Mouse (Mus musculus): Measurements from ENCODE around the gene Dctn1.

The Dctn1 gene

DNA sequence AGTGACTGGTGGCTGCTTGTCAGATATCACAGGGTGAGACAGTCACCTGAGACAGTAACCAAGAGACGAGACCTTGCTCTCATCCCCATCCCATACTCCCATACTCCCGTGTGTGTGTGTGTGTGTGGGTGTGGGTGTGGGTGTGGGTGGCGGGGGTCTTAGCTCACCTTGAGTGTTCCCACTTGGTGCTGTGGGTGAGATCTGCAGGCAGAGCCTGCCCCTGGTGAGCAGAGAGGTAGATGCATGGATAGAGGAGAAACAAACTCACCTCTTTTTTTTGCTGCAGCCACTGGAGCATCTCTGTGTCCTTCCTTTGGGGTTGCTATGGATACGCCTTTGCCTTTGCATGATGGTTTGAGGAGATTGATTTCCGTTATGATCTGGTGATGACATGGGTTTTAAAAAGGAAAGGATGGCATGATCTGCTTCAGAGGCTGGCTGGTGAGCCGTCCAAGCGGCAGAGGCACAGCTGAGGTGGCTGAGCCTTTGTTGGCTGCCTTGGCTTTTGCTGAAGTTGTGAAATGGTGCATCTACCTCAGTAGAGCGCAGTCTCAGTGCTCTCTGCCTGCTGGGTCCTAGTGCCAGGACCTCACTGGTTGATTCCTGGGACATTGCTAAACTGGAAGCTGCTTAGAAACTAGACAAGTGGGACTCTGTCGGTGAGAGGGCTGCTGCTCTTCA, 6.7 kb downstream of the Dctn1 start:
- no peak for DNase-seq

DNA sequence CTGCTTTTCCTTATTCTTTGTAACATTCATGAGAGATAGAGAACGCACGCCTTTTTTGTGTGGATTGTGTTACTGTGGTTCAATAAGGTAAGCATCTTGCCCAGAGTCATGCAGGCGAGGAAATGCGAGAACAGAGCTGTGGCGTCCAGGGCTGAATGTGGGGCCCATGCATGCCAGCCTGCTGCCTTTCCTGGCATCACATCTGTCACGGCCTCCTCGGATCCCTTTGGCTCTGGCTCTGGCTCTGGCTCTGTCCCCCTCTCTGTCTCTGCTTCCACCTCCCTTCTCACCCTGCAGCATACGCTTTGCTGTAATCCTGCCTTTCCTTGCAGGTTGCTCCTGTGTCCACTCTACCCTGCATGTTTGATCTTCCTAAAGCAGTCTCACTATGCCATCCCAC, 10.3 kb downstream of the Dctn1 start:
- DNase-seq = no peak

DNA sequence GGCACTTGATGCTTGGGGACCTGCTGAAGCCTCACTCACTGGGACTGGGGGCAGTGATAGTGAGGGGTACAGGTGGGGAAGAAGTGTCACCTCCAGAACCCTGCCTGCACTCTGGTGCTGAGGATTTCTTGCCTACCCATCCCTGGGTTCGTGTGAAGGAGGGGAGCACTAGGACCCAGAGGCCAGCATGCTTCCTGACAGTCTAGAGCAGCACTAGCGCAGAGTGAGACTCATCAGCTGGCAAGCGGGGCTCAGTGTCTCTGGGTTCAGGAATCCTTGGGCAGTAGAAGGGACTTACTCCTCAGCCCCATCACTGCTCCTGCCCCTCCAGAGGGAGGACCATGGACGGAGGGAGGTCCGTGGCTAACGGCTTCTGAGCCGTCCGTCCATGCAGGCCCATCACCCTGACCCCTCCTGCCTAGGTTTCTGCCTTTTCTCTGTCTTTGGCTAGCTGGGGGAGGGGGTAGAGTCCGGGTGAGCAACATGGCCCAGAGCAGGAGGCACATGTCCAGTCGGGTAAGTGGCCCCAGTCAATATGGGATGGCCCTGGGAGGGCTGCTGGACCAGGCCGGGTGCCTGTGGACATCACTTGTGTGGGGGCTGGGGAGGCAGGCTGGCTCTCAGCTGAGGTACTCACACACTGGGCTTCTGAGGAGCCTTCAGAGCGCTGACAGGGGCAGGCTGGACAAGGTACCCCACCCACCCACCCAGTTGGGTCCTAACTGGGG, 13.8 kb downstream of the Dctn1 start:
- DNase-seq = no peak

DNA sequence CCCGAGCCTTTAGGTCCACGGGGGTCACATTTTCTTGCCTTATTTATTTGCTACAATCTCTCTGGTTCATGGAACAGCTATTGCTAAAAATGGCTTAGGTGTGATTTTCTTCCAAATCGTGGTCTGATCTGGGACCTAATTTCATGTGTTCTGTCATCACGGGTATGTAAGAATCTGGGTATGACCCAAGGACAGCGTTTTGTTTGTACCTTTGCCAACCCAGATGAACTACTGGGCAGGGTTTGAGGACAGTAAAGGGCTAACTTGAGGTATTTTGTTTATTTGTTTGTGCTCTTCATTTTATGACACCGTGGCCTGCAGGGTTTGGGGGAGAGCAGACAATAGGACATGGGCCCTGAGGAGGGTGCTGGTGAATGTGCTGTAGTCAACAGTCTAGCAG, 14.9 kb downstream of the Dctn1 start:
- no peak for DNase-seq

- DNase-seq = no peak
These were observed 19.2 kb downstream of the Dctn1 start for GRCm38 (mm10) chr6:83184858-83185435.

GRCm38 (mm10) chr6:83185895-83186861, 20.5 kb downstream of the Dctn1 start:
- DNase-seq = peak; percentile 15 to 30

GRCm38 (mm10) chr6:83186946-83187345, 21.2 kb downstream of the Dctn1 start:
- DNase-seq = no peak

GRCm38 (mm10) chr6:83193571-83193970, 27.9 kb downstream of the Dctn1 start:
- no peak for DNase-seq

GRCm38 (mm10) chr6:83197345-83198004, 31.8 kb downstream of the Dctn1 start:
- DNase-seq = peak in 1 of 2 experiments; percentile 9

DNA sequence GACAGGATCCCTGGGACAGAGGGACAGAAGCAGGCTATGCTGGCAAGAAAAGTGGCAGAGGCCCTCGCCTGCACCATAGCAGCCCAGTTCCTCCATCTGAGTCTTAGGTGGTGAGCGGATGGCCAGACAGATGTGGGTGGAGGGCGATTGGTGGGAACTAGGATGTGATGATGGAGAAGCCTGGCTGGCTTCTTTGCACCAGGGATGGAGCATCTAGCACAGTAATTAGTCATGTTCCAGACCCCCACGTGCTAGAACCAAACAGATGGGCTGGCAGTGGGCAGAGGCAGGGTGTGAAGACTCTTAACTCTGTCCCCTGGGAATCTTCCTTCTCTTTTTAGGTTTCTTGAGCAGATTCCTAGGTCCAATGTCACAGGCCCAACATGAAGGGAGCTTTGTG, 37.6 kb downstream of the Dctn1 start:
- no peak for DNase-seq

GRCm38 (mm10) chr6:83205851-83206250, 40.1 kb downstream of the Dctn1 start:
- DNase-seq = no peak

- no peak for DNase-seq
These were observed 40.6 kb downstream of the Dctn1 start for GRCm38 (mm10) chr6:83206321-83206720.

GRCm38 (mm10) chr6:83207361-83208049, 41.8 kb downstream of the Dctn1 start:
- DNase-seq = no peak

- DNase-seq = no peak
These were observed 42.3 kb downstream of the Dctn1 start for GRCm38 (mm10) chr6:83208050-83208400.

- no peak for DNase-seq
These were observed 44.8 kb downstream of the Dctn1 start for GRCm38 (mm10) chr6:83210495-83210894.

DNA sequence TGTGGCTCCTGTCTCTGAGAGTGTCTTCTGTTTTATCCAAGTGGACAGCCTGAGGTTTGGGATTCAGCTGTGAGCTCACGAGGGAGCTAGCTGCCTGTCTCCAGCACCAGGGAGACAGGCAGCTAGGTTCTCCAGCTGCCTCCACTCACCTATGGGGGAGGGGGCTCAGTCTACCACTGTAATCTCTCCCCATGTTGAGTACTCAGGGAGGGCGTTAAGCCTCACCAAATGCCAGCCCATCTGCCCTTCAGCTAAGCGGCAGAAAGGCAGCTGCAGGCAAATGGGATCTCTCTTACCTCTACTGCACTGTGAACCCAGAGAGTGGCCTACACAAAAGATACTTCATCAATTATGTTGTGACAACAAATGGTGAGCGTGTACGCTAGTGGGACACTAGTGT, 45.8 kb downstream of the Dctn1 start:
- no peak for DNase-seq

GRCm38 (mm10) chr6:83215002-83215666, 49.4 kb downstream of the Dctn1 start:
- DNase-seq = peak in 1 of 2 experiments; percentile 43

GRCm38 (mm10) chr6:83219814-83220213, 54.1 kb downstream of the Dctn1 start, which contains the start of gene Slc4a5:
Gene Slc4a5 (plus strand): TSS chr6:83219828.
- no peak for DNase-seq

- no peak for DNase-seq
These were observed 65.8 kb downstream of the Dctn1 start for GRCm38 (mm10) chr6:83231486-83231885.

DNA sequence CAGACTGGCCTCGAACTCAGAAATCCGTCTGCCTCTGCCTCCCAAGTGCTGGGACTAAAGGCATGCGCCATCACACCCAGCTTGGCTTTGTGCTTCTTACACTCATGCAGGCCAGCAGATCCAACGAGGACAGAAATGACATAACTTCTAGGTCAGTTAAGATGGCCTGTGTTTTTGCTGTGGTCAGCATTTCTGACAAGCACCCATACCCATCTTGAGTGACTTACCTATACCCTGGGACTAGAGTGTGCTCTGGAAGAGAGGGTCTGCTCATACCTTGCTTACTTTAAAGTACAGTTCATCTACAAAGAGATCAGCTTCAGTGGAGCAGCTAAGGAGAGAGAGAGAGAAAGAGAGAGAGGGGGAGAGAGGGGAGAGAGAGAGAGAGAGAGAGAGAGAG, 67.6 kb downstream of the Dctn1 start:
- no peak for DNase-seq

DNA sequence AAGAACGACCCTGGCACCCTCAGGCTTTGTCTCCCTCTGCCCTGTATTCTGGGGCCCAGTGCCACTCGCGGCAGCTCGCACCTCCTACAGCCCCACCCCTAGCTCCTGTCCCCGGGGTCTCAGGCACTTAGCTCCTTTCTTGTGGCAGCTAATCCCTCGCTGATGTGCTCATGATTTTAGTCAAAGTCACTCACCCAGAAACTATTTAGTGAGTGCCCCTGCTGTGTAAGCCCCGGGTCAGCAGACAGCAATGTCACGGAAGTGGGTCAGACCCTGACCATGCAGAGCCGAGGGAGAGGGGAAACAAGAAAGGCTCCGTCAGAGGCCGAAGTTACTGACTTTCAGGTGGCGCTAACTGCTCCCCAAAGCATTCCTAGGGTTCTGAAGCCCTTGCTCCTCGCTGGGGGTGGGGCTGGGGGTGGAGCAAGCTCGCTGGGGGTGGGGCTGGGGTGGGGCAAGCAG, 68.6 kb downstream of the Dctn1 start:
- no peak for DNase-seq
